Mouse (Mus musculus) gastrocnemius, postnatal 25 days (tissue): ENCODE measurements at regions not wholly inside any gene's neighbourhood (a gene's known extent, or its start where the extent isn't known, plus 50 kb on each side); places are given as distances from the start of the nearest gene placed in this dataset.

Experiments
- DNase-seq: peaks from one replicate; pipeline ENCODE4 v3.0.0; 2022

DNA sequence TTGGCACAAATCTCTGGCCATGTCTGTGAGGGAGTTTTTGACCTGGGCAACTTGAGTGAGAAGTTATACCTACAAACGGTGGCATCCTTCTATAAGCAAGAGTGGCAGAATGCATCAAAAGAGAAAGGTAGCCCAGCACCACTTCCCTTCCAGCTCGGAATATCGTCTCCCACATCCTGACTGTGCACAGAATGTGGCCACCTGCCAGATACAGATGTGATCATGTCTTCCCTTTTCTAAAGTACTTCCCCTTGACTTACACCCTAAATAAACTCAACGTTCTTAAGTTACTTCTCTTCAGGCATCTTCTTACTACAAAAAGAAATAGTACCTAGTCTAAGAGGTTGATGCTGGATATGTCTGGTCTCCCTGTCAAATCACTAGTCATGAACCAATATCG lies 175.2 kb upstream of the 2610001J05Rik start:
- DNase-seq, result no peak

DNA sequence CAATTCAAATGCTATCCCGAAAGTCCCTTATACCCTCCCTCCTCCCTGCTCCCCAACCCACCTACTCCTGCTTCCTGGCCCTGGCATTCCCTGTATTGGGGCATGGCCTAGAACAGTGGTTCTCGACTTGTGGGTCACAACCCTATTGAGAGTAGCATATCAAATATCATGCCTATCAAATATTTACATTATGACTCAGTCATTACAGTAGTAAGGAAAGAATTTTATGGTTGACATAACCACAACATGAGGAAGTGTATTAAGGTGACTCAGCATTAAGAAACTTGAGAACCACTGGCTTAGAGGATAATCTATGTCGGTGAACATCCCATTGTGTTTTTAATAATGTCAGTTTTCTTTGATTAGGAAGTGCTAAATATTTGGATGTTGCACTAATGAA lies 173.3 kb upstream of the 2610001J05Rik start:
- no peak for DNase-seq

DNA sequence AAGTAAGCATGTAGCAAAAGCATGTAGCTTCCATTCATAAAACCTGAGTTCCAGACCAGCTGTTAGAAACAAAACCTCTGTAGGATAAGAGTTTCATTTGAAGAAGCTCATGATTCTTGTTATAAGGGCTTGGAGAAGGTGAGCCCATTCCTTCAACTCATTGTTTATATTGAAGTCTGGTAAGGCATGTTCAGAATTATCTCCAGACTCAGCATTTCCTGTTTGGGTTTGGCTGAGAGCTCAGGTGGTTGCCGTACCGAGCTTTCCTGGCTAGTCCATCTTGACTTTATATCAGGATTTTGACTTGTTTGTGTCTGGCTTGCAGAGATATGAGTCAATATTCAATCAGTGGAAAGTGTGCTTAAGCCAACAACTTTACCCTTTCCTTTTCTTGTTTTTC lies 154.6 kb upstream of the 2610001J05Rik start:
- DNase-seq, result no peak

DNA sequence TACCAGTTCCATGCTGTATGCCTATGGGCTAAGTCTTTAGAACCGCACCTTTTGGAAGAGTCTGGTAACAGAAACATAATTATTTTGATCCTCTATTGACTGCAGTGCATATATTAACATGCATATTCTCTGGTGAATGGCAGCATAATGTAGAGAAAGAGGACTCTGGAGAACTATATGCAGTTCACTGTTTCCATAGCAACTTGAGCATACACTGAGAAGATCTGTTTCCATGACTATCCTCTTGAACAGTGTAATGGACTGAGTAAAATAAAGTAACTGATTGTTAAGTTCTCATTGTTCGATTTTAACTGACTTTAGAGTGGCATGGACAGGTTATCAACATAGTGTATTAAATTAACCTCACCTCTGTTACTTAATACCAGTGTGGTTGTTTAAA lies 147.6 kb upstream of the 2610001J05Rik start:
- DNase-seq, result no peak

DNA sequence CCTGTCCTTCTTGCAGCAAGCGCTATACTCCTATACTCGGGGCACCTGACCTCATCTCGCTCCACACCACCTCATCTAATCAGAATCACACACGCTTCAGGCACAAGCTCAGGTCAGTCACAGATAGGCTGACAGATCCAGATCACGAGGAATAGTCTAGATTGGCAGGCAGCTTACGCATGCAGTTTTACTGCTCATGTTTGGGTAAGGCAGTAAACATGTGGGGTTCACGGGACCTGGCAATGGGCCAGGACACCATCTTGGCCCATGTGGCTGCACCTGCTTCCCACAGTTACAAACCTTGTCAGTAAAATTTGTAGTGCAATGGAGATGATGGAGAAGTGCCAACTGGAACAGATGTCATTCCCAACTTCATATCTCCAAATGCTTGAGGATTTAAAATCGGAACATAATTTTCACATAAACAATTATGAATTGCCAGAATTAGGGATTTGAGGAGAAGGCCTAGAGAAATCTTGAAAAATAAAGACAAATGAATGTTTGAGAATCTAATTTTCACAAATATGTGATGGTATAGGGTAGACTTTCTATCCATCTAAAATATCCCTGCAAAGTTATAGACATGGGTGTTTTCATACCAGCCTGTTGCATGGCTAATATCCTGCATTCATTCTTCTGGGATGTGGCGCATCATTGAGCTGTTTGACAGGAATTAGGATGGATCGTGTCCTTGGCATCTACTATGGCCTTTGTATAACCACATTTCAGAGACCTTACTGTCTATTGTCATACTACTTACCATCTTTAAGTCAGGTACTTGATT lies 111.5 kb upstream of the 2610001J05Rik start:
- peak; percentile 7 for DNase-seq

DNA sequence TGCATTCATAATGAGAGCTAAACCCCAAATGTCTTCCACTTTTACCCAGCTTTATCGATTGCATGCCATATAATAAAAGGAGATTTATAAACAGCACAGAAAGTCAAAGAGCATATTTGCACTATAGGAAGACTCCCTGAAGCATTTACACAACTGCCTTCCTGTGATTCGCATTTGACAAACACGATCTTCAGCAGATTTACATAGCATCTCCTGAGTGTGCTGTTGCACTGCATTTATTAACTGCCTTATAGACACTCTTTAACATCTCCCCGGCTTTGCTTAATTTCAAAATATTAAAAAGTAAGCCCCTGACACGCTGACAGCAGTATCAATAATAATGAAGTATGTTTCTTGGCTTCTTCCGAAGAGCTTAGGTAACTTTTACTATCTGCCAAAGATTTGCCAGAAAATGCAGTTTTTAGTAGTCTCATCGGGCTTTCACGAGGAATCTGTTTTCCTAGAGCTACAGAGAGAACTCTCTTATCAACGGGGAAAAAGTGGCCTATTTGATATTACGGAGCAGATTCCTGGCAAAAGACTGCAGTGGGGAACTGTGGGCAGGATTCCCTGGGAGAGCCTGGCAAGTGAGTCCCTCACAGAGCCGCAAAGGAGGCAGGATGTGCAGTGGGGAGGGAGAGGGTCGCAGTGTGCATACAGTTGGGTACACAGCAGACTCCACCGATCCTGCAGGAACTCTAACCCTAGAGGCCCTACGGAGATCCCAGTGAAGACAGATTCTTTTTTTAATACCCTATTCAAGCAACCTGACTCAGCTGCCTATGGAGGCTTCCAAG lies 103.6 kb upstream of the 2610001J05Rik start:
- no peak for DNase-seq

DNA sequence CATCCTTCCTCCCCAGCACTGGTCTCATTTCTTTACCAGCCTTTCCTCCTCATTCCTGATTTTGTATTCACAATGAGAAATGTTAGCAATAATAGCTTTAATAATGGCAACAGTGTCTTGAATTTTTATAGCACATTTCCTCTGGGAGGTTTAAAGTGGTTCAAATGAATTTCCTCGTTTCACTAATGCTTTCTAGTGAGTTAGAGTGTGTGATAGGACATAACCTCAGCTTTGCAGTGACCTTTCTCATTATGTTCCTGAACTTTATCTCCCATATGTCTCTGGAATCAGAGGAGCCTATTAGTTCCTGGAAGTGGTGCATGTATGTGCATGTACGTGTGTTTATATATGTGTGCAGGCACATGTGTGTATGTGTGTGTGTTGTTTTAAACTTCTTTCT lies 93.2 kb upstream of the 2610001J05Rik start:
- DNase-seq, result no peak

DNA sequence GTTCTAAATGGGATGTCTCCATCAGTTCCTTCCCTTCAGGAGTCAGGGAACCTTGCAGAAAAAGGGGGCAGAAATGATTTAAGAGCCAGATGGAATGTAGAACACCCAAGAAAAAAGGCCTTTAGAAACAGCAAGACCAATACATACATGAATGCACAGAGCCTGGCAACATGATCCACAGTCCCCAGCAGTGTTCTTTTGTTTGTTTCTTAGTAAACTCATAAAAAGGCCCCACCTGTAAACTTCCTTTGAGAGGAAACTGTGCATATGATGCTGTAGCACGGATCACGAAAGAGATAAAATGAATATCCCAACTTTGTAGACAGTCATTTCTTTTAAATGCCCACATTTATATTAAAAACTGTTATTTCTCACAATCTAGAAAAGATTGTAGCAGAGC lies 92.7 kb upstream of the 2610001J05Rik start:
- DNase-seq, result no peak

DNA sequence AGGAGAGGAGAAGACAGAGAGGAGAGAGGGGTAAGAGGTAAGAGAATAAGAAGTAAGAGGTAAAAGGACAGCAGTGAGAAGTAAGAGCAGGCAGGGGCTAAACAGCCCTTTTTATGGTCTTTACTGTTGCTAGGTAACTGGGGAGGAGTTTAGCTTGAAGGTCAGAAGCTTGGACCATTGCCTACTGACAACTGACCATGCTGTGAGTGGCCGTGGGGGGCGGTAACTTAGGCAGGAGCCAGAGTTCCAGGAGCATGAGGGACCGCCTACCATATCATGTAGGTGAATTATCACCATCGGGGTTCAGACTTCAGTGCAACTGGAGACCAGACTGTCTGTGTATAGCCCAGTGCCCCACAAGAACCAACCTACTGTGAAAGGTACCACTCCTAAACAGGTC lies 78.3 kb upstream of the 2610001J05Rik start:
- no peak for DNase-seq

DNA sequence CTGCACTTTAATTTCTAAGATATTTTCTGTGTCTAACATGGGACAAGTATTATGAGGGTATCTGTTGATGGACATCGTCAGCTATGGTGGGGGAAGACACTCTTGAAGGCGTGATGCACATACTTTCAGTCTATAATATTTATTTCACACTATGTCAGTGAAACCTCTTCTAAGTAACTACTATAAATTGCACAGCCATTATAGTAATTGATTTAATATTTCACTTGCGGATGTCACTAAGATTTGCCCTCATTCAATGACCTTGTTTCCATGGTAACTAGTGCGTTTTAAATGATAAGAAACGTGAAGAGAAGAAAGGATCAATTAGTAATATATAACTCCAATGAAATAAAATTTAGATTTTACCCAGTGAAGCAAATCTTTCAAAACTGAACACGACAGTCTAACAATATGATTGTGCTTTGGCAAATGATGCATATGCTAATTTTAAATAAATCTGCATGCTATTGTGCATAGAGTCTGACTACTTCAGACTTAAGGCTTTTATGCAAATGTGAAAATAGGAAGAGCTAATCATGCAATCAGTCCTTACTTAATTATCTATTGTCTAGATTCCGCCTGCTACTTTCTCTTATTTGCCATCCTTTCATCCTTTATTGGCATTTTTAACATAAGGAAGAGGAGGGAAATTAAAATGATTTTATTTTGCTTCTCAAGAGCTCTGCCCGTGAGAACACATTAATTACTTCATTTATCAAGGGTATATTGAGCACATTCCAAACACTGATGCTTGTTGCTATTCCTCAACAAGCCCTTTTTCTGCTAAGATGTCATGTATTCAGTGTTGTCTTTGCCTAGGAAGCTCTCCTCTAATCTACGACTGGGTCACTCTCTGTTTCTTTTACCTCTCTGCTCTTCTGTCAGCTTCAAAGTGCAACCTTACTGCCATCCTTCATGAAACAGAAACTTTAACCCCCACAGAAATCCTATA lies 49.8 kb upstream of the 2610001J05Rik start:
- DNase-seq, result no peak
